Mouse (Mus musculus): ENCODE data around the gene Spsb3. TPM values are rescaled to one million over a fixed set of nuclear protein-coding genes. Genes with fewer than 3 reads are reported as not detected.
A peak's percentile ranks its signal among the peaks of the same experiment; 100 is the strongest.

Gene Spsb3
- polyA plus RNA-seq (2012; rRNA removed) (49.6 and 53.4 TPM in 2 replicates), polyA plus RNA-seq (2014; fragmentation: Nextera tagmentation; extraction: Ambion mirVana) (39.4 and 40.8 TPM in 2 replicates)

- H3K9me3 ChIP-seq (ENCODE audit: control insufficient read depth, low read length) = no peaks in the 10 kb centered on the region
- H3K27me3 ChIP-seq (ENCODE audit: control insufficient read depth, insufficient read depth, low read length) = no peaks in the 10 kb centered on the region
- peak within 1 kb of the TSS; percentile 86 for H3K4me3 ChIP-seq (replicated peaks; ENCODE audit: low read length)
- no peak within 1 kb of the TSS; the same call in 1 of the 2 replicates for H3K27ac ChIP-seq (replicated peaks; ENCODE audit: low read depth, low read length)
- ATAC-seq (ENCODE audit: low FRiP score, low read depth) (peak; percentile 96), DNase-seq (ENCODE audit: low spot score) (peak; percentile 100)
- no peak for TF ChIP-seq POLR2A (IDR thresholded peaks at IDR 0.05; ENCODE audit: borderline replicate concordance, extremely low read depth, insufficient read depth, insufficient read length)
- peaks cover 35% of the 10 kb centered on the region for H3K36me3 ChIP-seq (ENCODE audit: control insufficient read depth, insufficient read depth, low read length)
- H3K9ac ChIP-seq (ENCODE audit: low read depth, low read length, severe bottlenecking) = peak within 1 kb of the TSS; percentile 80
- peak within 1 kb of the TSS; percentile 90 for H3K4me2 ChIP-seq (replicated peaks; ENCODE audit: low read depth, low read length, severe bottlenecking)
- under 1% methylated on average over 58 of the region's 69 CpGs for WGBS
- peaks cover 15% of the 10 kb centered on the region for H3K4me1 ChIP-seq (ENCODE audit: control insufficient read depth, insufficient read depth, low read length)
Observed at GRCm38 (mm10) chr17:24886134-24886931, at the start of gene Spsb3, which contains the start of gene Nubp2. TSS of gene Spsb3 (plus strand) at chr17:24886643. TSS of gene Nubp2 (minus strand) at chr17:24886349.

- WGBS = 58% methylated on average over 8 of the region's 8 CpGs
- ATAC-seq (ENCODE audit: low FRiP score, low read depth) = no peak
- no peak for DNase-seq (ENCODE audit: low spot score)
- Histone ChIP-seq H3K4me3 (replicated peaks; ENCODE audit: low read length) (no peak within 1 kb of the TSS), H3K27me3 (ENCODE audit: control insufficient read depth, insufficient read depth, low read length) (no peaks in the 10 kb centered on the region), H3K4me2 (replicated peaks; ENCODE audit: low read depth, low read length, severe bottlenecking) (no peak within 1 kb of the TSS), H3K27ac (replicated peaks; ENCODE audit: low read depth, low read length) (no peak within 1 kb of the TSS), H3K36me3 (ENCODE audit: control insufficient read depth, insufficient read depth, low read length) (no peaks in the 10 kb centered on the region), H3K9ac (ENCODE audit: low read depth, low read length, severe bottlenecking) (no peak within 1 kb of the TSS), H3K4me1 (ENCODE audit: control insufficient read depth, insufficient read depth, low read length) (no peaks in the 10 kb centered on the region), H3K9me3 (ENCODE audit: control insufficient read depth, low read length) (no peaks in the 10 kb centered on the region)
- no peak for TF ChIP-seq POLR2A (IDR thresholded peaks at IDR 0.05; ENCODE audit: borderline replicate concordance, extremely low read depth, insufficient read depth, insufficient read length)
Observed at GRCm38 (mm10) chr17:24839842-24840241, 46.6 kb upstream of the Spsb3 start, which contains the start of gene Hagh. TSS of gene Hagh (plus strand) at chr17:24840143.

- Histone ChIP-seq H3K27me3 (ENCODE audit: control insufficient read depth, insufficient read depth, low read length) (no peaks in the 10 kb centered on the region), H3K4me3 (replicated peaks; ENCODE audit: low read length) (no peak overlapping the region), H3K9ac (ENCODE audit: low read depth, low read length, severe bottlenecking) (no peak overlapping the region), H3K4me1 (ENCODE audit: control insufficient read depth, insufficient read depth, low read length) (no peaks in the 10 kb centered on the region), H3K36me3 (ENCODE audit: control insufficient read depth, insufficient read depth, low read length) (no peaks in the 10 kb centered on the region), H3K27ac (replicated peaks; ENCODE audit: low read depth, low read length) (no peak overlapping the region), H3K9me3 (ENCODE audit: control insufficient read depth, low read length) (no peaks in the 10 kb centered on the region), H3K4me2 (replicated peaks; ENCODE audit: low read depth, low read length, severe bottlenecking) (no peak overlapping the region)
- TF ChIP-seq POLR2A (IDR thresholded peaks at IDR 0.05; ENCODE audit: borderline replicate concordance, extremely low read depth, insufficient read depth, insufficient read length) = no peak
- WGBS = 58% methylated on average over 5 of the region's 5 CpGs
- ATAC-seq (ENCODE audit: low FRiP score, low read depth) (no peak), DNase-seq (ENCODE audit: low spot score) (no peak)
Observed at GRCm38 (mm10) chr17:24840341-24840740, 46.1 kb upstream of the Spsb3 start.

GRCm38 (mm10) chr17:24841133-24841532 is 45.3 kb upstream of the Spsb3 start:
- 50% methylated on average over 4 of the region's 4 CpGs for WGBS
- ATAC-seq (ENCODE audit: low FRiP score, low read depth) = no peak
- no peak for TF ChIP-seq POLR2A (IDR thresholded peaks at IDR 0.05; ENCODE audit: borderline replicate concordance, extremely low read depth, insufficient read depth, insufficient read length)
- Histone ChIP-seq H3K9me3 (ENCODE audit: control insufficient read depth, low read length) (no peaks in the 10 kb centered on the region), H3K27me3 (ENCODE audit: control insufficient read depth, insufficient read depth, low read length) (no peaks in the 10 kb centered on the region), H3K9ac (ENCODE audit: low read depth, low read length, severe bottlenecking) (no peak overlapping the region), H3K4me2 (replicated peaks; ENCODE audit: low read depth, low read length, severe bottlenecking) (no peak overlapping the region), H3K27ac (replicated peaks; ENCODE audit: low read depth, low read length) (no peak overlapping the region), H3K4me3 (replicated peaks; ENCODE audit: low read length) (no peak overlapping the region), H3K4me1 (ENCODE audit: control insufficient read depth, insufficient read depth, low read length) (no peaks in the 10 kb centered on the region), H3K36me3 (ENCODE audit: control insufficient read depth, insufficient read depth, low read length) (no peaks in the 10 kb centered on the region)
- no peak for DNase-seq (ENCODE audit: low spot score)

- no peak for ATAC-seq (ENCODE audit: low FRiP score, low read depth)
Observed at GRCm38 (mm10) chr17:24842631-24843030, 43.8 kb upstream of the Spsb3 start.

More at GRCm38 (mm10) chr17:24842631-24843030, 43.8 kb upstream of the Spsb3 start:
- no peak for DNase-seq (ENCODE audit: low spot score)
- H3K4me2 ChIP-seq (replicated peaks; ENCODE audit: low read depth, low read length, severe bottlenecking) = no peak overlapping the region
- H3K36me3 ChIP-seq (ENCODE audit: control insufficient read depth, insufficient read depth, low read length) = no peaks in the 10 kb centered on the region
- WGBS = 48% methylated on average over 2 of the region's 2 CpGs
- H3K27me3 ChIP-seq (ENCODE audit: control insufficient read depth, insufficient read depth, low read length) = no peaks in the 10 kb centered on the region
- H3K9ac ChIP-seq (ENCODE audit: low read depth, low read length, severe bottlenecking) = no peak overlapping the region
- no peak overlapping the region for H3K4me3 ChIP-seq (replicated peaks; ENCODE audit: low read length)
- H3K27ac ChIP-seq (replicated peaks; ENCODE audit: low read depth, low read length) = no peak overlapping the region
- TF ChIP-seq POLR2A (IDR thresholded peaks at IDR 0.05; ENCODE audit: borderline replicate concordance, extremely low read depth, insufficient read depth, insufficient read length) = no peak
- no peaks in the 10 kb centered on the region for H3K9me3 ChIP-seq (ENCODE audit: control insufficient read depth, low read length)
- H3K4me1 ChIP-seq (ENCODE audit: control insufficient read depth, insufficient read depth, low read length) = no peaks in the 10 kb centered on the region

Measured in limb, embryonic 14.5 days (tissue).